Mouse (Mus musculus): Measurements from ENCODE around the gene Pla2g16.
A peak's percentile ranks its signal among the peaks of the same experiment; 100 is the strongest.

Gene Pla2g16

DNA sequence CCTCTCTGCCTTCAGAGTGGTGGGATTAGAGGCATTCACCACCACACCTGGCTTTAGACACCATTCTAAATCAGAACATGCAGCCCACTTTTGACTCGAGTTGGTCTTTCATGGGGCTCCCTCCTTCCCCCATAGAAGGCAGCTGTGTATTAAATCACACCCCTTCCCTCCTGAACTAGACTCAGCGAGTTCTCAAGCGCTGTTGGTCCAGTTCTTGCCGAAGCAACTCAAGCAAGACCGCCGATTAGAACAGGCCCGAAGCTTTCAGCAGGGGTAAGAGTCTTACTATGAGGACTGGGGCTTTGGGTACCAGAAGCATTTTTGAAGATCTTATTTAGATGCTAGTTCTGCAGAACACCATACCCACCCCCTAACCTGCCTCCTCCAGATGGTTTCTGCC is 55.9 kb downstream of the Pla2g16 start:
- DNase-seq (ENCODE audit: low spot score) = no peak

DNA sequence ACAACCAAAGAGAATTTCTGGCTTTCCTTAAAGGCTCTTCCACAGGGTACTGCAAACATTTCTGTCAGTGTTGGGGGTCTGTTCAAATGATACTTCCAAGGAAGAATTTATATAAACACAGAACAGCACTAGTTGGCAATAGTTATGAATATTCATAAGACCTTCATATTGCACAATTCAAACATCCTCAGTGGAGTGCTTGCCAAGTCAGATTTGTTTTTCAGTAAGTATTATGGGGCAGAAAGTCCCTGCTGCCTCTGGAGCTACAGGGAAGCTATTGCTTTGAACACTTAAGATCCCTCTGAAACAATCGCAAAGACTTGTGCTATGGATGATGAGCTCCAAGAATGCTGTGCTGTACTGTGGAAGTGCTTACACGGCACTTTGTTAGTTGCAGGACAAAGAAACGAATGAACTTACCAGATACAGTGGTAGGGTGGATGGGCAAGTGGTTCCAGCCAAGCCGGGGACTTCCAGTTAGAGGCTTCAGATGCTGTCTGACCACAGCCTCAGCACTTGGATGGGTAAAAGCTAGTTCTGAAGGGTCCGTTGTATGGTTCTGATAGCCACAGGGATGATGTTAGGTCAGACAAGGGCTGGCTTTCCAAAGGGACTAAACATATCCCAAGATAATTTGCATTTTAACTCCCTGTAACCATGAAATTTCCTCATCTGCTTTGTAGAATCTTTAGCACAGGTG is 59.1 kb downstream of the Pla2g16 start:
- DNase-seq (ENCODE audit: low spot score) = no peak

DNA sequence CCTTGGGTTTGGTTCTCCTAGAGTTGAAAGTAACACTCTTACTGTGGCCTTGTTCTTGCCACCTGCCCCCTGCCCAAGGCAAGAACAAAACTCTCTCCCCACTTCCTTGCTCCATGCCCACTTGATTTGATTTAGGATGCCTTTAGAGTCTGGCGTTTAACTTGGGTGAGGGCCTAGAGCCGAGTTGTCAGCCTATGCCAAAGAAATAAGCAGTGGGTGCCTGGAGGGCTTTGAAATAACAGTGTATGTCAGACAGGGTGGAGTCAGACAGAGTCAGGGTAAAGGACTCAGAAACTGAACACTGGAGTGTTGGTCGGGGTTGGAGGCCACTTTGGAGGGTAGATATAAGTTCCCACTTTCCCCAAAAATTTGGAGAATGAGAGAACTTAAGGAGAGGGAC is 59.8 kb downstream of the Pla2g16 start:
- no peak for DNase-seq (ENCODE audit: low spot score)

DNA sequence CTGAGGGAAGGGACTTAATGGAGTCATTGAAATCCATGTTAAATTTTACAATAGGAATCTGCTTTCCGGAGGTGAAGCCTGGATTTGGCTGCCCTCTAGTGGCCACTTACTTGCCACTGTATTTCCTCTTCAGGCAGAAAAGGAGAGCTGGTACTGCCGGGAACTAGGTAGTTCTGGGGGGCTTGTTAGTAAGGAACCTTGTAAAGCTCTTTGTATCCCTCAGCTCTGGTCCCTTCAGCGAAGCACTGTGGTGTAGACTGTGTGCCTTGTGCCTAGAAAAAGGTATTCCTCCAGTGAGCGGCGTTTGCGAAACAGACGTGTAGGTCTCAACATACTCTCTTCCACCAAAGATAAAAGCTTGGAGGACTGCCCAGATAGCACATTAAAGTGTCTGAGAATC is 60.4 kb downstream of the Pla2g16 start:
- DNase-seq (ENCODE audit: low spot score) = peak; percentile 51

DNA sequence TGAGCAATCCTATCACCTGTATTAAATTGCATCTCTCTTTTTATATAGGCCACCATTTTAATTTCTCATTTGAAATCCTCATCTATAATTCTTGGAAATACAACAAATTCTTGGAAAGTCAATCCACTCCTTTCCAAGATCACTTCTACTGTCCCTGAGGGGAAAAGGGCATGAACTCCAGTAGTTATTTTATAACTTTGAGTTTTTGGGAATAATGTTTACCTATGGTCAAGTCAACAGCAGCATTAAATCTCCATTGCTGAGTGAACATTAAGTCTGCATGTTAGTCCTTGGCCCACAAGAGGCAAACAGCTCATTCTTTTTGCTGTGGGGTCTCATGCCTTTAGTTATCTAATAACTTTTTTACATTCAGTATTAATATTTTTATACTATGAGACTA is 75.8 kb downstream of the Pla2g16 start:
- no peak for DNase-seq (ENCODE audit: low spot score)

DNA sequence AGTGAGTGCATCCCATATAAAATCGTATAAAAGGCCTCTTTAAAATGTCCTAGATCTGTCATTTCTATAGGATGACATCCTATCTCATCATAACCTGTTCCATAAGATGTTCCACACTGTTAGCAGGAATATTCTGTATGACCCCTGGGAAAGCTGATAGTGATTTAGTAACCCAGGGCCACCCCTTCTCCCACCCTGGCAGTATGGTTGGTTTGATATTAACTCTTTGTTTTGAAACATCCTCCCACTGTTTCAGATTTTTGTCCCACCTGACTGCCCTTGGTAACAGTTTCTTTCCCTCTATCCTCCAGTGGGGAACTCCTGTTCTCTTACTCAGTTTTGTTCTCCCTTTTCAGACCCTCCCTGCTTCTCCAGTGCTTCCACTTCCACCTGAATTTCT is 76.5 kb downstream of the Pla2g16 start:
- DNase-seq (ENCODE audit: low spot score) = no peak
